Mouse (Mus musculus): ENCODE results near the gene Barhl1. TPM values are rescaled to one million over a fixed set of nuclear protein-coding genes. Genes with fewer than 3 reads are reported as not detected.

Barhl1 gene
- polyA plus RNA-seq, 1 experiment from 2014 or later = 4.4 TPM

DNA sequence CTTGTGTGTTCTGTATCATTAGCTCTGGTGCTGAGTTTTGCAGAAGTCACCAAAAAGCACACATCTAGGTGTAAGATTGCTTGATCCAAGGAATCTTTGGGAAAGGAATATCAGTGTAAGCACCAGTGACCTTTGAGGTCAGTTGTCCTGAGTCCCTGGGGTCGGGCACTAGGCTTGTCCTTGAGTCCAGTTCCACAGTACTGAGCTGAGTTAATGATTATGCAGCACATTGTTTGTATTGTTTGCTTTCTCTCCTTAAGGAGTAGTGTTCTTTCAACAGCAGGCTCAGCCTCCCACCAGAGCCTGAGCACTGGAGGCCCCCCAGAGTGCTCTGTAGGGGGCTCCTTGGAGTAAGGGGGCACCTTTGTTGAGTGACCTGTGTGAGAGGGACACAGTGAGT lies 23.7 kb downstream of the Barhl1 start:
- H3K36me3 ChIP-seq (replicated peaks) = peaks cover 49% of the 10 kb centered on the region
- 17% methylated on average over 1 of the region's 1 CpGs for WGBS
- H3K27ac ChIP-seq = no peak overlapping the region

DNA sequence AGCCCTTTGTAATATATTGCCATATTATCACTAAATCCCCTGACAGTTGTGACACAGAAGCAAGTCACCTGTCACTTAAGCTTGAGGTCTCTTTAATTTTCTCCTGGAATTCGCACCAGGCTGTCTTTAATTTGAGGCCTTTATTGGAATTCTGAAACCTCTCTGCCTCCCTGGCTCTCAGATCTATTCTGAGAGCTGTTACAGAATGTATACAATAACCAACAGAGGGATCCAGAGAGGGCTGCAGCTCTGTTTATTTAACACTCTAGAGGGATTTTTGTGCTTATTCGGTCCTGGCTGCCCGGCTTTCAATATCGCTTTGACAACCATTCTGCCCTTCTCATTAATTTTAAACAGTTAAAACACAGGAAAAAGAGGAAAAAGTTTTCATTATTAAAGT lies 31.6 kb downstream of the Barhl1 start:
- WGBS = 29% methylated on average over 4 of the region's 4 CpGs
- Histone ChIP-seq H3K4me3 (replicated peaks) (no peak overlapping the region), H3K4me2 (no peak overlapping the region), H3K9ac (no peak overlapping the region), H3K27me3 (no peaks in the 10 kb centered on the region), H3K9me3 (no peaks in the 10 kb centered on the region), H3K4me1 (peaks cover 22% of the 10 kb centered on the region), H3K36me3 (replicated peaks) (peaks cover 53% of the 10 kb centered on the region), H3K27ac (no peak overlapping the region)
- ATAC-seq (ENCODE audit: low FRiP score) = no peak

More for the DNA sequence above, 23.7 kb downstream of the Barhl1 start:
- no peaks in the 10 kb centered on the region for H3K9me3 ChIP-seq
- peaks cover 21% of the 10 kb centered on the region for H3K4me1 ChIP-seq
- H3K9ac ChIP-seq = no peak overlapping the region
- H3K4me2 ChIP-seq = no peak overlapping the region
- peaks cover 20% of the 10 kb centered on the region for H3K27me3 ChIP-seq
- H3K4me3 ChIP-seq (replicated peaks) = no peak overlapping the region
- no peak for ATAC-seq (ENCODE audit: low FRiP score)

DNA sequence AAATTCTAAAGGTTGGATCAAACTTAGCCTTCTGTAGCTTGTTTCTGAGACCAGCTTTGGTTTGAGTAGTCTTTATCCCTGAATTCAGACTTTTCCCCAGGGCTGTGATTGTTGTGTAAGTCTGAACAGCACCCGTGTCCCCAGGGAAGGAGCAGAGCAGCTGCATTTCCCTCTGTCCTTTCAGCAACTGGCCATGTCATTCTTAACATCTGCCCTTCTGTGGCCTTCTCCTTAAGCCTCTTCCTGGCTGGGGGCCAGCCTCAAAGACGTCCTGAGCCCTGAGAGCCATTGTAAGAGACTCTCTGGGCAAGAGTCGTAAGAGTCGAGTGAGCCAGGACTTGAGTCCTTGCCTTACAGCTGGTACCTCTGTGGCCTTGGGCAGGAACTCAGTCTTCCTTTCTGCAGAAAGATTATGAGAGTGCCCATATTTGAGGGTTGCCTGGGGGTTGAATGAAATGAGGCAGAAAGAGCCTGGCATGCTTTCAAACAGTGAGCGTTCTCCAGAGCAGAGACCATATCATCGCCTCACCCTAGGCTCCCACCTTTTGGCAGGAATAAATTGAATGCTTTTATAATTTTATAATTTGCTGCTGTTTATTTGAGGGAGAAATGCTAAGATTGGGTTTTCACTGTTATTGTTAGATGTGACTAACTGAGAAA lies 33.5 kb downstream of the Barhl1 start:
- peaks cover 41% of the 10 kb centered on the region for H3K36me3 ChIP-seq (replicated peaks)

DNA sequence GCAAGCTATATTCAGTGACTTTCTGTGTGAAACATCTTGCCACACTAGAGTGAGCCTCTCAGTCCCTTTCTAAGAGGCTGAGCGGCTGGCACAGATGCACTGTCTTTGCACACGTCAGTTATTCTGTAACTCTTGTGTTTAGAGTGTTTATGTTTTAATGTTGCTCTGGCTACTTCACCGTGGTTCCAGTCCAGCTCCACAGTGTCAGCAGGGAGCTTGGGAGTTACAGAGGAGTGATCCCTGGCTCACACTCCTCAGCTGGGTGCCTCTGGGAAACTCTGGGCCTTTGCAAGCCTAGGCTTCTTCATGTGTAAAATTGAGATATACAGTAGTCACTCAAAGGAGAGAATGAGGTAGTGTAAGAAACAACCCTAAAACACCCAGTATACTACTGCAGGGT lies 34.4 kb downstream of the Barhl1 start:
- Histone ChIP-seq H3K27me3 (no peaks in the 10 kb centered on the region), H3K4me1 (peaks cover 18% of the 10 kb centered on the region), H3K36me3 (replicated peaks) (peaks cover 42% of the 10 kb centered on the region), H3K27ac (no peak overlapping the region), H3K9ac (no peak overlapping the region), H3K9me3 (no peaks in the 10 kb centered on the region), H3K4me3 (replicated peaks) (no peak overlapping the region), H3K4me2 (no peak overlapping the region)
- WGBS = 89% methylated on average over 3 of the region's 3 CpGs
- ATAC-seq (ENCODE audit: low FRiP score) = no peak

More for the DNA sequence above, 33.5 kb downstream of the Barhl1 start:
- Histone ChIP-seq H3K27me3 (no peaks in the 10 kb centered on the region), H3K9ac (no peak overlapping the region), H3K4me1 (peaks cover 18% of the 10 kb centered on the region), H3K9me3 (no peaks in the 10 kb centered on the region), H3K4me2 (no peak overlapping the region), H3K27ac (no peak overlapping the region), H3K4me3 (replicated peaks) (no peak overlapping the region)
- no peak for ATAC-seq (ENCODE audit: low FRiP score)
- WGBS = 76% methylated on average over 6 of the region's 6 CpGs

DNA sequence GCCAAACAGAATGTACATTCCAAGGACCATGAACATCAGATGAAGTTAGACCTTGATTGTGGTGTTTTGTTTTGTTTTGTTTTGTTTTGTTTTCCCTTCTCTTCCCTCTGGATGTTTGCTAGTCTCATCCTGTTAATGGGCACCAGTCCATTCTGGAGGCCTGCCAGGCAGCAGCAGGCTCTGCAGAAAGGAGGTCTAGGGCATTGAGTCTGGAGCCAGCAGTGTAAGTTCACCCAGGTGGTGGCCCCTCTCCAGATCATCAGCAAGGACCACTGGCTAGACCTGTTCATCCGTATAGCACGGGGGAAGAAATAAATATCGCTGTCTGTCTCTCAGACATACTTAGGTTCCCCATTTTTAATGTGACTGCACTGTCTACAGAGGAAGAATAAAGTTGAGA lies 35.2 kb downstream of the Barhl1 start:
- H3K4me3 ChIP-seq (replicated peaks) = no peak overlapping the region
- H3K9me3 ChIP-seq = no peaks in the 10 kb centered on the region
- peaks cover 18% of the 10 kb centered on the region for H3K4me1 ChIP-seq
- no peak overlapping the region for H3K27ac ChIP-seq
- H3K4me2 ChIP-seq = no peak overlapping the region
- H3K36me3 ChIP-seq (replicated peaks) = peaks cover 46% of the 10 kb centered on the region
- 91% methylated on average over 3 of the region's 3 CpGs for whole genome bisulfite sequencing
- no peak for ATAC-seq (ENCODE audit: low FRiP score)
- H3K9ac ChIP-seq = no peak overlapping the region
- no peaks in the 10 kb centered on the region for H3K27me3 ChIP-seq

DNA sequence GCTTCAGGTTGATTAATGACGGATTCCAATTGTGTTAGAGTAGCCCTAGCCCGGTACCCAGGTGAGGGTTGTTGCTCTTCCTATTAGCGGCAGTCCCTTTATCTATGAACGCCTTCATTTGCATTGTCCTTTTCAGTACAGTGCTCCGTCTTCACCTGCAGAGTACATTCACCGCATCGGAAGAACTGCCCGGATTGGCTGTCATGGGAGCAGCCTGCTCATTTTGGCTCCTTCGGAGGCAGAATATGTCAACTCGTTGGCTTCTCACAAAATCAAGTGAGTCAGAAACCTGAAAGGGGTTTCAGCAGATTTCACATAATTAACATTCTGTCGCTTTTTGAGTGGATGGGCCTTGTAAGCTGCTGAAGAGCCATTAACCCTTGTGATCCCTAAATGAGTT lies 40.9 kb downstream of the Barhl1 start:
- no peak for ATAC-seq (ENCODE audit: low FRiP score)
- no peak overlapping the region for H3K27ac ChIP-seq
- H3K9ac ChIP-seq = no peak overlapping the region
- no peaks in the 10 kb centered on the region for H3K4me1 ChIP-seq
- H3K27me3 ChIP-seq = no peaks in the 10 kb centered on the region
- H3K4me2 ChIP-seq = no peak overlapping the region
- no peak overlapping the region for H3K4me3 ChIP-seq (replicated peaks)
- peaks cover 44% of the 10 kb centered on the region for H3K36me3 ChIP-seq (replicated peaks)
- 82% methylated on average over 11 of the region's 11 CpGs for WGBS
- no peaks in the 10 kb centered on the region for H3K9me3 ChIP-seq

DNA sequence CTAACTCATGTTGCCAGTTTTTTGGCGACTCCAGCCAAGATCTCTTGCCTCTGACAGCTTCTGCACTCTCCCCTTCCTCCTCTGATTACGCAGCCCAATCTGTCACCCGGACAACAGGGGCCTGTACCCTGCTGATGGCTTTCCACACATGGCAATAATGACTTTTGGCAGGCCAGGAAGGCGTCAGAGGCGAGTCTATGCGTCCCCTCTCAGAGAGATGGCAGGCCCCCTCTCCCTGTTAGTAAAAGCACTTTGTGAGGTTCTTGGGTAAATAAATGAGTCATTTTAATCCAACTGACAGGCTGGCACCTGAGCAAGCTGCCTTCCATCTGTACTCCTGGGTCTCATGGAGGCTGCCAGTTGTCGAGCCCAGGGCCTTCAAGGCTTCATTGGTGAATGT lies 49.0 kb downstream of the Barhl1 start:
- H3K9ac ChIP-seq = no peak overlapping the region
- ATAC-seq (ENCODE audit: low FRiP score) = no peak
- 86% methylated on average over 7 of the region's 7 CpGs for WGBS
- H3K27me3 ChIP-seq = no peaks in the 10 kb centered on the region
- H3K4me2 ChIP-seq = no peak overlapping the region
- H3K9me3 ChIP-seq = no peaks in the 10 kb centered on the region
- H3K27ac ChIP-seq = no peak overlapping the region
- H3K36me3 ChIP-seq (replicated peaks) = peaks cover 42% of the 10 kb centered on the region
- H3K4me1 ChIP-seq = no peaks in the 10 kb centered on the region
- H3K4me3 ChIP-seq (replicated peaks) = no peak overlapping the region

DNA sequence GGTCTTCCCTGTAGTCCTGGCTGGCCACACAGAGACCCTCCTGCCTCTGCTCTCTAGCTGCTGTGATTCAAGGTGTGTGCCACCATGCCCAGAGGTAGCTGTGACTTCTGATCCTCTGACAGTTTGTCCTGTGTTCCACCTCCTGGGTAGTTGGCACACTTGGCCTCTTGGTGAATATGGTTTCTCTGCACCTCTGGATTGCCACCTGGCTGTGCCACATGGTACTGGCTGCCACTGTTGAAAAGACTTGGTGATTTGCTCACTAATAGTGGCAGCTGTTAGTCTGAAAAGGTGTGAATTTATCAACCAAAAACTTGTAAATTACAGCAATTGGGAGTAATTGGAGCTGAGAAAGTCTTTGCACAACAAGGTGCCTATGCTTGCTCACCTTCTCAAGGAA lies 52.6 kb downstream of the Barhl1 start:
- Histone ChIP-seq H3K9me3 (no peaks in the 10 kb centered on the region), H3K27ac (no peak overlapping the region), H3K4me1 (no peaks in the 10 kb centered on the region), H3K4me3 (replicated peaks) (no peak overlapping the region), H3K9ac (no peak overlapping the region), H3K36me3 (replicated peaks) (peaks cover 75% of the 10 kb centered on the region), H3K4me2 (no peak overlapping the region), H3K27me3 (no peaks in the 10 kb centered on the region)
- ATAC-seq (ENCODE audit: low FRiP score) = no peak

DNA sequence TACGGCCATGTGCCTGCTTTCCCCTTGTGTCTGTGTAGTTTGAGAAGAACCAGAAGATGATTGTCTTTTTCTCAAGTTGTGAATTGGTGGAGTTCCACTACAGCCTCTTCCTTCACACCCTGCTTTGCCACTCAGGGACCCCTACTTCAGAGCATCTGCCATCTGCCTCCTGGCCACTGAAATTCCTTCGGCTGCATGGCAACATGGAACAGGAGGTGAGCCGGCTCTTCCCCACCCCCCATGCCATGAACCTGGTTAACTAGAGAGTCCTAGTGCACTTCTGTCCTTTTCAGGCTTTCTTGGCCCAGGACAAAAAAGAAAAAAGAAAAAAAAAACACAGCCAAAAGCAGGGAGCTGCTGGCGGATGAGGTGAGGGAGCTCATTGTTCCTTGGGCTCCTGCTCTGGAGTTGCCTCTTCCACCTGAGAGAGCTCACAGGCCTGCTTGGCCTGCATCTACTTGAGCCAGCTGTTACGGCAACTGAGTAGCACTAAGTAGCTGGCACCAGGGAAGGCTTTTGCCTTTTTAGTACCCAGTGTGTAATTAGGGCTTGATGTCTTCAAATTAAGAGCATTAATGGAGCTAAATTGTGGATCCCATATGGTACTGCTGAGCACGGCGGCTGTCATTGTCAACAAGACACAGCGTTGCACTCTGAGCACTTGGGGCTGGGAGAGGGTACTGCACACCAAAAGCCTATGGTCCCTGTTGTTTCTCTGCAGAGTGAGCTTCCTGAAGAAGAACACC lies 55.6 kb downstream of the Barhl1 start:
- WGBS = 84% methylated on average over 8 of the region's 8 CpGs
- no peak for ATAC-seq (ENCODE audit: low FRiP score)
- no peak overlapping the region for H3K4me3 ChIP-seq (replicated peaks)
- H3K36me3 ChIP-seq (replicated peaks) = peaks cover 72% of the 10 kb centered on the region
- H3K27ac ChIP-seq = no peak overlapping the region
- no peak overlapping the region for H3K9ac ChIP-seq
- no peak overlapping the region for H3K4me2 ChIP-seq
- no peaks in the 10 kb centered on the region for H3K9me3 ChIP-seq
- H3K27me3 ChIP-seq = no peaks in the 10 kb centered on the region
- H3K4me1 ChIP-seq = no peaks in the 10 kb centered on the region

DNA sequence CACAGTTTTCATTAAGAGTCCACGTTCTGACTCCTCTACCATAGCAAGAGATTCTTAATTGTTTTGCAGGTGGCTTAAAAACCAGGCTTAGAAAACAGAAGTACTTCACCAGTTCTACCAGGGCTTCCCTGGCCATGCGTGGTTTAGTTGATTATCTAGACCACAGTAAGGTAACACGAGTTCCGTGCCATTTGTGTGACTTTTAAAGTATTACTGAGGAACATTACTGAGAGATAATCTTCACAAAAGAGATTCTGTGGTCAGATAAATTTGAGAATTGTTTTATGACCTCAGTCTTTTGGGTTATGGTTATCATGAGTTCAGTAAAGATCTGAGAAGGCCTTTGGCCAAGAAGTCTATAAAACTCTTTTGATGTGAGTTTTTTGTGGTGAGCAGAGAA lies 57.2 kb downstream of the Barhl1 start:
- Histone ChIP-seq H3K36me3 (replicated peaks) (peaks cover 70% of the 10 kb centered on the region), H3K4me1 (no peaks in the 10 kb centered on the region), H3K9ac (no peak overlapping the region), H3K27ac (no peak overlapping the region), H3K27me3 (no peaks in the 10 kb centered on the region), H3K4me2 (no peak overlapping the region), H3K4me3 (replicated peaks) (no peak overlapping the region), H3K9me3 (no peaks in the 10 kb centered on the region)
- WGBS = 93% methylated on average over 4 of the region's 4 CpGs
- no peak for ATAC-seq (ENCODE audit: low FRiP score)

Other genes with a start within 250 kb of the Barhl1 start
- gene Spaca9, start 216.9 kb downstream of the Barhl1 start, polyA plus RNA-seq (2016; fragmentation: Nextera tagmentation; extraction: Ambion mirVana) = 1.5 and 1.7 TPM in 2 replicates
- gene Ak8, start 216.5 kb downstream of the Barhl1 start, polyA plus RNA-seq (2016; fragmentation: Nextera tagmentation; extraction: Ambion mirVana) = 0.33 and 0.75 TPM in 2 replicates
- gene Gtf3c4, start 76.3 kb downstream of the Barhl1 start, polyA plus RNA-seq (2016; fragmentation: Nextera tagmentation; extraction: Ambion mirVana) = 31.0 and 33.4 TPM in 2 replicates
- 18.8 TPM in 2 replicates for gene Ddx31, start 76.3 kb downstream of the Barhl1 start, polyA plus RNA-seq (2016; fragmentation: Nextera tagmentation; extraction: Ambion mirVana)
- 0.19 and 0.26 TPM in 2 replicates for gene Cfap77, start 138.4 kb upstream of the Barhl1 start, polyA plus RNA-seq (2016; fragmentation: Nextera tagmentation; extraction: Ambion mirVana)
- 10.9 and 12.5 TPM in 2 replicates for gene Ttf1, start 143.6 kb upstream of the Barhl1 start, polyA plus RNA-seq (2016; fragmentation: Nextera tagmentation; extraction: Ambion mirVana)
- 18.6 and 19.2 TPM in 2 replicates for gene Setx, start 207.5 kb upstream of the Barhl1 start, polyA plus RNA-seq (2016; fragmentation: Nextera tagmentation; extraction: Ambion mirVana)

Data from forebrain, embryonic 12.5 days (tissue).